Mouse (Mus musculus) cerebellum, adult 9-10 months (tissue): ENCODE measurements around the gene Rab4a.
A peak's percentile ranks its signal among the peaks of the same experiment; 100 is the strongest.

ENCODE experiments used
- DNase-seq: peaks from one replicate; pipeline ENCODE4 v3.0.0; 2022

Rab4a gene

DNA sequence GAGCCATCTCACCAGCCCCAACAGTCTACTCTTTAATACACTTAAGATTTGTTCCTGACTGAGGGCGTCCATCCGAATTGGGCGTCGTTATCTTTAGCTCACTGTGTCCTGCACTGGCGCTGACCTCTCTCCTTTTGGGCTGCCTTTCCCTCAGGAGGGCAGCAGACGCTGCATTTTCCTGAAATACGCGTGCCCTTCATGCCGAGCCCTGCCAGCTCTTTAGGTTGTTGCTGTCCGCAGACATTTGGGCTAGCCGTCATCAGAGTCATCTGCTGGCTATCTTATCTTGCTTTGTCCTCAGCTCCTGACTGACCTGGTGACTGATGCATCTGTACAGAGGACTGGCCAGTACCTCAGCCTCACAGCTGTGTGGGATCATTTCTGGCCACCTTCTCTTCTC lies 9.5 kb downstream of the Rab4a start:
- DNase-seq, result peak; percentile 42

DNA sequence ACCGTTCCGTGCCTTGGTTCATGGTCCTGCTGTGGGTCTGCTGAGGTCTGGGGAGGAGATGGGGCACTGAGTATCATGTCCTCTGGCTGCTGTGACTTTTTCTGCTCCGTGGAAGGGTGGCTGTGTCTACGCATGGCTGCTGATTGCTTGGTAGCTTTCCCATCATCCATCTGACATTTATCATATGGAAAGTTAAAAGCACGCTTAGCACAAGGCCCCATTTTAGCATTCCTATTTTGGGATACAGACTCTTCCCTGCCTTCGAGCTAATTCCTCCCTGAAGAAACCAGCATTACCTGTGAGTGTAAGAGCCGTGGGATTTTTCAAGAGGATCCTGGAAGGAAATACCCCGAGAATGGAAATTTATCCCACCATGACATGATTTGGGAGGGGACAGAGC lies 11.2 kb downstream of the Rab4a start:
- no peak for DNase-seq

DNA sequence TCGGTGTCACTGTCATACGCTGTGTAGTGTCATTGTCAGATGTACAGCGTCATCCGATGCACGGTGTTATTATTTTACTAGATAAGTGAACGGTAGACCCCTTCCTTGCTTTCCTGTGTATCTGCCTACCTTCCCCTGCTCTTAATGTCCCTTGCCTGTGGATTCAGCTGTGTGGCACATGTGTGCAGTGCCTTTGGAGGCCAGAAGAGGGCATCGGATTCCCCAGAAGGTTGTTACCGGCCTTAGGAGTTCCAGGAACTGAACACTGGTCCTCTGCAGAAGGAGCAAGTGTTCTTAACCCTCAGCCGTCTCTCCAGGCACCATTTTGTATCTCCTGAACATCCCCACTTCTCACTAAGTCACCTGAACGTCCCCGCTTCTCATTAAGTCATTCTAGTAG lies 12.0 kb downstream of the Rab4a start:
- peak; percentile 16 for DNase-seq

DNA sequence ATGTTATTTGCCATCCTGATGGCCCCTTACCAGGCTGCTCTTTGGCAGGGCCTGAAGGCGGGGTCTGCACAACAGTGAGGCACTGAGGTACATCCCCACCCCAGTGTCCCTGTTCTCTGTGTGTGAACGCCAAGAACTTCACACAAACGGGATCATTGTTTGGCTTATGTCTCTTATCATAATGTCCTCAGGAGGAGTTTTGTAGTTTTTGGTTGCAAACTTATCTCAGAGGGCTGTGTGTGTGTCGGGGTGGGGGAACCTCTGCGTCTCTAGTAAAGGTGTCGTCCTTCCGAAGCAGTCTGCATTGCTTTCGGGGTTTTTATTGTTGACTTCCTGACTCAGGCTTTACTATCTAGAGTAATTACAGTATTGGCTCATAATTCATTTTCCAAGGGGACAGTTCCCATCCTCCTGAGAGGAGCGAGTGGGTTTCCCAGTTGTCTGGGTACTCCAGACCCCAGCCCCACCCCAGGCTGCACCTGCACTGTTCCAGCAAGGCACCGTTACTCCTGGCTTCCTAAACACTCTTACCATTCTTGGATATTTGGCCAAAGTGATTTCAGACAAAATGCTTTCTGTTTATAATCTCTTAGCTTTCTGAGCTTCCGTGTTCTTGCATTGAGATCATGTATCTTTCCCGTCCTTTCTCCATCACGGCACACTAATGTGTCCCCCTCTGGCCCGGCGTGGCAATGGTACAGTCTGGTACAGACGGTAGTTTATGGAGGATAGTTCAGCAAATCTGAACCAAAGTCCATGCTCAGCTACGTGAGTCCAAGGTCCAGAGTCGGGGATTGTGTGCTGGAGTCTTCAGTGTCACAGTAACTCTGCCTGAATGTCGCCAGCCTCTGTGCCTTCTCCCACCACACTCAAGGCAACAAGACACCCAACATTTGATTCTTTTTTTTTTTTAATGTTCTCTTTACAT lies 14.2 kb downstream of the Rab4a start:
- no peak for DNase-seq

DNA sequence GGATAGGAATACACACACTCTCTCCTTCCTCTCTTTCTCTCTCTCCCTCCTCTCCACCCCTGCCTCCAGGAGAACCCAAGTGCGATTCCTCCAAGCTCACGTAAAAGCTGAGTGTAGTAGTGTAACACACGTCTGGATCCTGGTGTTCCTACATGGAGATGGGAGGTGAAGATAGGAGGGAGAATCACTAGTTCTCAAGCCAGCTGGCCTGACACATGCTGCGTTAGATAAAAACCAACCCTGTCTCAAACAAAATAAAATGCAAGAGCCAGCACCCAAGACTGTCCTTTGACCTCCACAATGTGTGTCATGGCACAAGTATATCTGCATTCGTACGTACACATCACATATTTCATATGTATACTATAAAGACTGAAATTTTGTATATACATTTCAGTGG lies 15.0 kb downstream of the Rab4a start:
- DNase-seq, result no peak

DNA sequence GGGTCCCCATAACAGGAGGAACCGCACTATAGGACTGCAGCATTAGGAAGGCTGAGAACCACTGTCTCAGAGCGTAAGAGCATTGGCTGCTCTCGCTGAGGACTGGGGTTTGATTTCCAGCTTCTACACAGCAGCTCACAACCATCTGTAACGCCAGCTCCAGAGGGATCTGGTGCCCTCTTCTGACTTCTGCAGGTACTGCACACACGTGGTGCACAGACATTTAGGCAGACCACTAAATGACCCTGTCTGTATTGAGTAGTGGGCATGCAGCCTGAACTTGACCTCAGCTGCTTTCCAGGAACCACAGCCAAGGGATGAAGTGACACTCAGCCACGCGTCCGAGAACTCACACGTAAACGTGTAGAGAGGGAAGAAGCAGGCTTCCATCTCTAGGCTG lies 17.3 kb downstream of the Rab4a start:
- DNase-seq, result no peak

DNA sequence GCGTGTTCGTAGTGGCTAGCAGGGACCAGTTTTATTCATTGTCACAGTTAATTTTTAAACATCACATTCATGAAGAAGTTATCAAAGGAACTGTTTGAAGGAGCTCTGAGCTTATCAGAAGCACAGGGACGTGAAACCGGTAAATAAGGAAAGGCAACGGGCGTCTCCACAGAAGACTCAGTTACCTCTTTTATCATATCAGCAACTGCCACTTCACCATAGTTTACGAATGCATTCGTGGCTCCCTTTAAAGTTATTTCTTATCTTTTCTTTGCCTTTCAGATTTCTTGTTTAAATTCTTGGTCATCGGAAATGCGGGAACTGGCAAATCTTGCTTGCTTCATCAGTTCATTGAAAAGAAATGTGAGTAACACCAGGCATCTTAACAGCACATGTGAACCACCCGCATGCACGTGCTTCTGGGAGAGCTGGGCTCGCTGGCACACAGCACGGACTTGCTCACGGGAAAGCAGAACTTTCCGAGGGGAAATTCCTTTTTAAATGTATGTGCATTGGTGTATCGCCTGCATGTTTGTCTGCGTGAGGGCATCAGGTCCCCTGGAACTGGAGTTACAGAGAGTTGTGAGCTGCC lies 17.8 kb downstream of the Rab4a start:
- no peak for DNase-seq

DNA sequence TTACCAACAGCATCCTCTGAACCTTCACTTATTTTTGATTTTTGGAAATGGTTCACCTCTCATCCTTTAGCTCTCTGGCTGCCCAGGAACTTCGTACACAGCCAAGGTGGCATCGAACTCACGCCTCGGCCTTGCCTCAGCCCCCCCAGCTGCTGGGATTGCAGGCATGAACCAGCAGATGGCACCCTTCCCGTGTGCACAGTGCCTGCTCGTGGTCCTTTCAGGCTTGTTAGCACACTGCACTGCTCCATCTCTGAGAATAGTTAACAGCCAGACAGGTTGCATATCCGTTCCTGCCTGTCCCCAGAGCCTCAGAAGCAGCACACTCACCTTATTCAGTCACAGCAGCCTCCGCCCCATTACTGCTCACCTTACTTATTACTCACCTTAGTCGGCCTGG lies 20.2 kb downstream of the Rab4a start:
- peak; percentile 51 for DNase-seq

DNA sequence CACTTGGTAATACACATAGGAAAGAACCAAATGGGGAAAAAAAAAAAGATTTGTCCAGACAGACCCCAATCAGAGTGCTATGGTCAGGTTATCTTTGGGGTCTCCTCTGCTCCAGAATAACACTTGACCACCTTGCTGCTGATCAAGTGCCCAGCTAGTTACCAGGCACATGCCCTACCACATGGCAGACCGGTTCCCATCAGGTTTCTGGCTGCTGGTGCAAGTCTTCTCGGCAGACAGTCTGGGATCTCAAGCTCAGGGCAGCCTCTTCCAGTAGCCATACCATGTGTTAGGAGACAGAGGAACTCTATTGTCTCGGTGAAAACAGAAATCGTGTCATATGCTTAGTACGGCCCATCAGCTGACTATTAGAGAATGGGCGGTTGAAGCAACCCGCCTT lies 21.0 kb downstream of the Rab4a start:
- peak; percentile 63 for DNase-seq

DNA sequence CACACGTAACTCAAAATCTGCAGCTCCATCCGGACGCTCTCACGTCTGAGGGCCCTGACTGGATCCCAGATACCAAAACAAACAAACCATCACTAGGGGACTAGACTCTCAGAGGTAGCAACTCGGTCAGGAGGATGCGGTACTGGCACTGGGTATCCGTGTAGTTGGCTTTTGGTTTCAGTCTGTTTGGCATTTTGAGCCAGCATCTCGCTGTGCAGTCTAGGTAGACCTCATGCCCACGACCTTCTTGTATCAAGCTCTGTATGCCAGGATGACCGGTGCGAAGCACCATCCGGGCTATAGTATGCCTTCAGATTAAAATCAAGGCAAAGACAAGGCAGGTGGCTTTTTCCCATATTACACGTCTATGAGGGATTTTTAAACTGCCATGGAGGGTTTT lies 21.7 kb downstream of the Rab4a start:
- peak; percentile 76 for DNase-seq

DNA sequence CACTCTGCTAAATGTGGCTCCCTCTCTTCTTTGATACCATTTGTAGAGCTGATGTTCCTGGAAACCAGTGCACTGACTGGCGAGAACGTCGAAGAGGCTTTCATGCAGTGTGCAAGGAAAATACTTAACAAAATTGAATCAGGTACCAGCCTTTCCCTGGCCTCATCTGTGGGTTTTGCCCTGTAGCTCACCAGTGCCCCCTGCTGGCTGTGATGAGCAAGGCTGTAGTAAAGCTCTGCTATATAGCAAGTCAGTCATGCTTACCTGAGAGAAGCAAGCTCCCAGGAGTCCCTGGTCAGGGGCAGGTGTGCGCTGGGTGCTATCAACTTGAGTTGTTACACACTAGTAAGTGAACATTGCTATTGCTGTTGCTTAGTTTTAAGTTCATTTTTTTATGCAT lies 27.0 kb downstream of the Rab4a start:
- DNase-seq, result no peak

DNA sequence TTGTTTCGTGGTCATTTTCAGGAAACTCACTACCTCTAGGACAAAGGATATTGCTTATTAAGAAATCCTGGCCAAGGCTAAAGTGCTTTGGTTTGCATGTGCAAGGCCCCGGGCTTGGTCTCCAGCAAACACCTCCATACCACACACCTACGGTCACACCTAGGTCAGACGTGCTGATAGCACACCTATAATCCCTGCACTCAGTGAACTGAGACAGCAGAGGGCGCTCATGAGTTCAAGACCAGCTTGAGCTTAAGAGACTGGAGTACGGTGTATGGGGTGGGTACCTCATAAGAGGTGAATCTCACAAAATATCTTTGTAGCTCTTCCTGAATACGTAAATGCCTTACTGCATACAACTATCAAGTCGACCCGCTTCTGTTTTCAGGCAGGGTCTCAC lies 29.7 kb downstream of the Rab4a start:
- DNase-seq, result peak; percentile 85

DNA sequence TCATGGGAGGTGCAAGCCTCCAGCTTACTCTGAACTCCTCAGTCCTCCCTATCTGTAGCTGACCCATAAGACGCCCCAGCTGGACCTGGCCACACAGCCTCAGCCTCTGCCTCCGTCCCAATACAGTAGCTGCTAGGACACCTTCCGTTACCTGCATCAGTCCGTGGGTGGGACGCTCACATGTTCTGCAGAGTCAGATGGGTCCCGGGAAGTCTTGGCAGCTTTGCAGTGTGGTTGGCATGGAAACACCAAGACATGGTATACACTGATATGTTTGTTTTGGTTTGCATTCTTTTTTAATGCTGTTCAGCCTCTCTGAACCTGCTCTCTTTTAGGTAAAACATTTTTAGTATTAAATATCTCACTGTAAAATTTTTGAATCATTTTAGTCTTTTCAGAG lies 30.6 kb downstream of the Rab4a start:
- DNase-seq, result no peak

DNA sequence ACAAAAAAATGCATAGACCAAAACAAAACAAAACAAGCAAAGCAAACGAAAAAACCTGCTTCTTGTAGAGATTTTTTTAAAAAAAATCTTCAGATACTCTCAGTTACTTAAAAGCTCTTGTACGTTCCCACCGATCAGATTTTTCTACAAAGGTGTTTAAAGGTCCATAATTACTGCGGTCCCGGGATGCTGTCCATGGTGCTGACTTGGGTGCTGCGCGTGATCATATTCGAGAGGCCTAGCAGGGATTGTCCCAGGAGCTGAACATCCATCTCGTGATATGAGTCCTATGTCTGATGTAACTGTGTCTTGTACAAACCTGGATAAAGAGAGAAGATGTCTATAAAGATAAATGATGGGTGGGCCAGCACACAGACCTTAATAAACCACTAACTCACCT lies 32.7 kb downstream of the Rab4a start:
- DNase-seq, result no peak

DNA sequence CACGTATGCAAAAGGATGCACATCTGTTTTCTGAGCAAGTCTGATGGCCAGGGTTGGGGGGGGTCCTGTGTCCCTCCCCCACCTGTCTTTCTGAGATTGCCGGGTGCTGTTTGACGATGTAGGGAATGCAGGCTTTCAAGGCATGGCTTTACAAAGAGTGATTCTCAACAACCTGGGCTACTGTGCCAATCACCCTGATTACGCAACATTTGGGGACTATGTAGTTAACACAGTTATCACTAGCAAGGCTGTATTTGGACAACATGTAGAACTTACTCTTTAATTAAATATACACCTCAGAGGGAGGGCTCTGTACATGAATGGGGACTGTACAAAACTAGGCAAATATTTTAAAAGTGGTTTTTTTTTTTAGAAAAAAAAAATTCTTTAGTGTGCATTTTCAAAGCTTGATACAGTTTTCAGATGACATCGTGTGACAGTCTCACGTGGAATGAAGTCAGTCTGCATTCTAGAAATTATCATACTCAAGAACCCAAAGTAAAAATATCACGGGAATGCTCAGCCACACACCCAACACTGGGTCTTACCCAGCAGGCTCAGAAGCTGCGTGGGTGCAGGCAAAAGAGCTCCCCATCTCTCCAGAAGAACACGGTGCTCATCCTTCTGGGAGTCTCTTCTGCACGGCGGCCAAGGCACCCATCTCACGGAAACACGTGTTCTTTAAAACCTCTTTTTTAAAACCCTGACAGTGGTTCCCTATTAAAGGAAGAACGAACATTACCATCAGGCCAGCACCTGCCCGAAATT lies 35.0 kb downstream of the Rab4a start:
- no peak for DNase-seq

DNA sequence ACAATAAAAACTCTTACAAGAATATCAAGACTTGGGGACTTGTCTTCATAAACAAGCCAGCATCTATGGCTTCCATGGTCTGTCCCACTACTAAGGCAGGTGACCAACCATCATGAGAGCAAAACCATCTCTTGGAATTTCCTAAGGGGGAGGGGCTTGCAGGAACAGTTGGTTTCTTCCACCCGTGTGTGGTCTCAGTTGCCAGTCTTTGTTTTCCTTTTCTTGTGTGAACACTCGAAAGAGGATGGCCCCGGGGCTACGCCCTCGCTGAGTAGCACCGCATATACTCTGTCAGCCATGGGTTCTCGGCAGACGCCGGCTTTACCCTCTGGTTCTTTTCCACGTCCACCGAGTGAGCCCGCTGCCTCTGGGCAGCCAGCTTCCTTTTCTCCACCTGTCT lies 36.3 kb downstream of the Rab4a start:
- no peak for DNase-seq

DNA sequence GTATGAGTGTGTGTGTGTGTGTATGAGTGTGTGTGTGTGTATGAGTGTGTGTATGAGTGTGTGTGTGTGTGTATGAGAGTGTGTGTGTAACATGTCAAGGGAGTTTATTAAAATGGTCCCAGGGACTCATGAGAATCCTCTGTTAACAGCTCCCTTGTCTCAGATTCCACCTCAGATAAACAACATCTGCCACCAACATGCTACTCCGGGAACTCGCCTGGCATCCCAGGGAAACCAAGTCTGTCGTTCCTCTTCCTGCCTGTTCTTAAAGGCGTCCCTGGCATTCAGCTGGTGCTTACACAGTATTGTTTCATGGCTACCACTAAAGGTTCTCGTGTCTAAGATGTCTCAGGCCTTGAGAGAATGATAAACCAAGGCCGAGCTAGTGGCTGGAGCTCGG lies 38.6 kb downstream of the Rab4a start:
- no peak for DNase-seq

DNA sequence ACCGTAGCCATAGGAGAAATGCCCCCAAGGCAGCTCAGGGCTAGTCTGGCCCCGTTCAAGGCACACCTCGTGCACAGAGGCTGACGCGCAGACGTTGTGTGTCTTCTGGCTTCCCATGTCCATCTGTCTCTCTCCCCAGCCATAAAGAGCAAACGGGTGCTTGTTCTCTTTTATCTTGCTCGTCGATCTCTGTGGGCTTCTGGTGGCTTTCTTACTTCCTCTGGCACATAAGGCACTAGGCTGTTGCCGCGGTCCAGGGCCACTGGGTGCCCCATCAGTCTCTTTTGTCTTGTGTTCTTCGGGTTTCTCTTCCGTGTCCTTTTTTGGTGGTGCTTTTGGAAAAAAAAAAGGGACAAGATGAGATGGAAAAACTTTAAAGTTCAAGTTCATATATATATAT lies 39.3 kb downstream of the Rab4a start:
- DNase-seq, result no peak

DNA sequence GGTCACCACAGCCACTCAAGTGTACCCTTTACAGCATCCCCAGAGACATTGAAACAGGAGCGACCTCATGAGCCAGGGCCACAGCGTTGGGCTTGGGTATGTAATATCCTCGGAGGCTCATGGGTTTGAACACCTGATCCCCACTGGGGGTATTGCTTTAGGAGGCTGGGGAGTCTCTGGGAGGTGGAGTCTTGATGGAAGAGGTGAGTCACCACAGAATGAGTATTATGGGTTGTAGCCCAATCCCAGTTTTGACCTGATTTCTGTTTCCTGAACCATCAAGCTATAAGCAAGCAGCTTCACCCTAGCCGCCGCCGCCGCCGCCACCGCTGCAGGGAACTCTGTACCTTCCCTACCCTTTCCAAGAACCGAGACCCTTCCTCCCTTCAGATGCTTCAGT lies 40.2 kb downstream of the Rab4a start:
- no peak for DNase-seq

DNA sequence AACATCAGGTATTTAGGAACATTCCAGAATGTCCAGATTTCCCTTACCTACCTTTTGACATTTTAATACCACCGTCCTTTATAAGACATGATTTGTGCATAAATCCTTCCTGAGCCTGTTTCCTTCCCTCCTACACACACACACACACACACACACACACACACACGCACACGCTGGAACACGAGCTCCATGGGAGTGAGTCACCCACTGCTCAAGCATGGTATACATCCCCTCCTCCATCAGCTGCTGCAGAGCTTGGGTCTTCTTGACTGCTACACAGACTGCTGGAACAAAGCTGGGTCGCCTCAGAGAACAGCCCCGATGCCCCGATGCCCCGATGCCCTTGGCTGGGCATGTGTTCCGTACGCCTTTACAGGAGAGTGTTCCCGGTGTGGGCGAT lies 40.7 kb downstream of the Rab4a start:
- no peak for DNase-seq

DNA sequence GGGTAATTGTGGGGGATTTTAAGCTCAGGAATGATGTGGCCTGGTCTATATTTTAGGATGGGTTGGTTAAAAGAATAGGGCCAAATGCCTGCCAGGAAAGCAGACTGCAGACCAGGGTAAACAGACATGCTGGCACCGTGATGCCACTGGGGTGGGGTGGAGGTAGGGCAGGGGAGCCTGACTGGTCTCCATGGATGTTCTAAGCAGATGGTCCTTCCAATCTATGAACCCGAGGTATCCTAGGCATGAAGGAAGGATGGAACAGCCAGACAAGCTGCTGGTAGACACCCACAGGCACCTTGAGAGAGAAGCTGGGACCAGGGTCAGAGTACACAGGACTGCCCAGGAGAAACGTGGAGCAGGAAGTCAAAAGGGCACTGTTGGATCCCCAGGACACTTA lies 41.8 kb downstream of the Rab4a start:
- DNase-seq, result peak; percentile 77

DNA sequence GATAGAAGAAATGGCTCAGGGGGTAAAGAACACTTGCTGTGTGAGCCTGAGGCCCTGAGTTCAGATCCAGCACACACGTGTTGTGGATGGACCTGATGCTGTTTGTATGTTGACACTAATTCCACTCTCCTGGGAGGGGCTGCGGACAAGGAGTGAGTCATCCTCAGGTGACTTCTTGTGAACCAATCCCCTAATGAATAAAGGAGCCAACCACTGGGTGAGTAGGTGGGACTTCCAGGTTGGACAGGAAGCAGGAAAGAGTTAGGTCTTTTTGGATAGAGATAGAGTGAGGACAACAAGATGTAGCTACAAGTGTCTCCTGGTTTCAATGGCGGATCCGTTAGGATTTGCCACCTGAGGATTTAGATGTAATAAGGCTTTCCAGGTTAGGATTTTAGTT lies 43.6 kb downstream of the Rab4a start:
- no peak for DNase-seq

DNA sequence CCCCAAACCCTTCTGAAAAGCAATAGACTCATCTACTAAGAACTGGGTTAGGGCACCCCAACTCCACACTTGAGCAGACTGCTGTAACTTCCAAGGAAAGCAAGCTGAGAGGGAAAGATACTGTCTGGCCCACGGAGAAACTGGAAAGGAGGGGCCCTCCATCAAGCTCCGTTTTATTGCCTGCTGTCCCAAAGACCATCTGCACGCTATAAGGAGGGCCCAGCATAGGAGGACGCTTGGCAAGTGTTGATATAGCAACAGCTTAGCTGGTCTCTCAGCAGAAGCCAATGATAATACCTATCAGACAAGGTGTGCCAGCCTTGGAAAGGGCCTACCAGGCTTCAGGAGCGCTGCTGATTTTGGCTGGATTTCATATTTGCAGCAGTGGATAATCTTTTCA lies 45.8 kb downstream of the Rab4a start:
- peak; percentile 64 for DNase-seq

DNA sequence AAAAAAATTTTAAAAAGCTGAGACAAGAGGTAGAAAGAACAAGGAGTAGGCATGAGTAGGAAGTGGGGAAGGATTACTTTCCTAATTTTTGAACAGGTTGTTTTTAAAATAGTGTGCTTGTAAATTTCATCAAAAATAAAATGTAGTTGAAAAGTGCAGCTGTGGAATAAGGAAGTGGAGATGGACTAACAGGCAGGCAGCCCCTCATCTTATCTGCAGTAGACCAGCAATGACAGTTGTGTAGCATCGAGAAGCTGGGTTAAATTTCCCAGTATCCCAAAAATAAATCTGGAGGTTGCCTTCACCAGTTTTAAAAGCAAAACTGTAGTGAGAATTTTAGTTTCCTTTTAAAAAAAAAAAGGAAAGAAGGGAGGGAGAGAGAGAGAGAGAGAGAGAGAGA lies 48.5 kb downstream of the Rab4a start:
- DNase-seq, result no peak
